ENCODE assay signal across 8 mouse cellular contexts in genomic region chr11:51689343-51689742, GRCm38 (mm10). TPM values are rescaled to one million over a fixed set of nuclear protein-coding genes. Genes with fewer than 3 reads are reported as not detected.
A peak's percentile ranks its signal among the peaks of the same experiment; 100 is the strongest.
DNase-seq lines count a peak whose midpoint lies in the region; ATAC-seq and TF ChIP-seq lines count a peak whose summit lies in the region.

No protein-coding gene starts in this region.

- H3K9me3 ChIP-seq in lung, embryonic 16.5 days (ENCODE audit: control insufficient read depth, low read length): no peaks in the 10 kb centered on the region
- H3K9me3 ChIP-seq in forebrain, embryonic 10.5 days: no peaks in the 10 kb centered on the region
- no peaks in the 10 kb centered on the region for H3K9me3 ChIP-seq in limb, embryonic 14.5 days (ENCODE audit: control insufficient read depth, low read length)

- no peak for TF ChIP-seq CTCF in small intestine, adult 2 months (IDR thresholded peaks at IDR 0.05; ENCODE audit: extremely low read depth, insufficient read length, insufficient replicate concordance, low read depth, low read length)

- H3K36me3 ChIP-seq in lung, embryonic 16.5 days (ENCODE audit: control insufficient read depth, insufficient read depth, low read length): no peaks in the 10 kb centered on the region
- peaks cover 28% of the 10 kb centered on the region for H3K36me3 ChIP-seq in forebrain, embryonic 10.5 days (replicated peaks)
- H3K36me3 ChIP-seq in limb, embryonic 14.5 days (ENCODE audit: control insufficient read depth, insufficient read depth, low read length): peaks cover 12% of the 10 kb centered on the region; the same call in 1 of the 2 replicates
- peaks cover 19% of the 10 kb centered on the region for H3K36me3 ChIP-seq in small intestine, adult 2 months (ENCODE audit: control insufficient read depth, insufficient read depth, low read length)

- H3K9ac ChIP-seq in lung, embryonic 16.5 days (ENCODE audit: low read length): peak overlapping the region; percentile 91
- H3K9ac ChIP-seq in limb, embryonic 14.5 days (ENCODE audit: low read depth, low read length, severe bottlenecking): peak overlapping the region; percentile 85

- peak overlapping the region; percentile 100 for H3K27ac ChIP-seq in lung, embryonic 16.5 days (ENCODE audit: low read length)
- H3K27ac ChIP-seq in forebrain, embryonic 10.5 days: peak overlapping the region; percentile 99
- H3K27ac ChIP-seq in limb, embryonic 14.5 days (replicated peaks; ENCODE audit: low read depth, low read length): peak overlapping the region; percentile 99
- H3K27ac ChIP-seq in small intestine, adult 2 months (ENCODE audit: insufficient read depth, low read depth, low read length): peak overlapping the region; percentile 97

- H3K4me1 ChIP-seq in lung, embryonic 16.5 days (replicated peaks; ENCODE audit: control insufficient read depth, insufficient read depth, low read length): peaks cover 9% of the 10 kb centered on the region
- peaks cover 19% of the 10 kb centered on the region for H3K4me1 ChIP-seq in forebrain, embryonic 10.5 days
- peaks cover 9% of the 10 kb centered on the region for H3K4me1 ChIP-seq in limb, embryonic 14.5 days (ENCODE audit: control insufficient read depth, insufficient read depth, low read length)
- H3K4me1 ChIP-seq in small intestine, adult 2 months (ENCODE audit: control insufficient read depth, insufficient read depth, insufficient read length, low read length): peaks cover 2% of the 10 kb centered on the region; the same call in 1 of the 2 replicates

- DNase-seq in lung, postnatal 10 days: no peak
- DNase-seq in forebrain, embryonic 10.5 days (ENCODE audit: extremely low spot score, low spot score): no peak
- no peak for DNase-seq in limb, embryonic 14.5 days (ENCODE audit: low spot score)
- DNase-seq in right cerebral cortex, postnatal 25 days: no peak
- no peak for DNase-seq in right cerebral cortex, postnatal 4 days
- no peak for DNase-seq in kidney, postnatal 14 days

- no peak for TF ChIP-seq POLR2A in limb, embryonic 14.5 days (IDR thresholded peaks at IDR 0.05; ENCODE audit: borderline replicate concordance, extremely low read depth, insufficient read depth, insufficient read length)
- TF ChIP-seq POLR2A in small intestine, adult 2 months (IDR thresholded peaks at IDR 0.05; ENCODE audit: low read depth, low read length): no peak

- no peak for ATAC-seq in lung, embryonic 16.5 days (ENCODE audit: low read depth)
- ATAC-seq in limb, embryonic 14.5 days (ENCODE audit: low FRiP score, low read depth): no peak

- peak overlapping the region; percentile 84 for H3K4me2 ChIP-seq in lung, embryonic 16.5 days (ENCODE audit: low read depth, low read length)
- H3K4me2 ChIP-seq in limb, embryonic 14.5 days (replicated peaks; ENCODE audit: low read depth, low read length, severe bottlenecking): peak overlapping the region; percentile 81

- peak overlapping the region; percentile 81 for H3K4me3 ChIP-seq in lung, embryonic 16.5 days (ENCODE audit: low read length)
- peak overlapping the region; percentile 63 for H3K4me3 ChIP-seq in forebrain, embryonic 10.5 days
- H3K4me3 ChIP-seq in limb, embryonic 14.5 days (replicated peaks; ENCODE audit: low read length): peak overlapping the region; percentile 76
- no peak overlapping the region for H3K4me3 ChIP-seq in small intestine, adult 2 months (ENCODE audit: low read depth, low read length)

- no peaks in the 10 kb centered on the region for H3K27me3 ChIP-seq in lung, embryonic 16.5 days (ENCODE audit: control insufficient read depth, insufficient read depth, low read depth, low read length)
- no peaks in the 10 kb centered on the region for H3K27me3 ChIP-seq in forebrain, embryonic 10.5 days (ENCODE audit: poor library complexity, severe bottlenecking)
- no peaks in the 10 kb centered on the region for H3K27me3 ChIP-seq in limb, embryonic 14.5 days (ENCODE audit: control insufficient read depth, insufficient read depth, low read length)
- no peaks in the 10 kb centered on the region for H3K27me3 ChIP-seq in small intestine, adult 2 months (ENCODE audit: control insufficient read depth, insufficient read depth, low read length)

- 23% methylated on average over 6 of the region's 6 CpGs for WGBS in lung, embryonic 16.5 days
- WGBS in forebrain, embryonic 10.5 days: 22% methylated on average over 6 of the region's 6 CpGs
- WGBS in limb, embryonic 14.5 days: 24% methylated on average over 6 of the region's 6 CpGs
- 16% methylated on average over 6 of the region's 6 CpGs for WGBS in small intestine, adult 2 months

RNA-seq across cellular contexts. Expression of gene 0610009B22Rik, which starts 0.7 kb away (rescaled TPM):
- 103 and 104 TPM in 2 replicates for polyA plus RNA-seq in lung, embryonic 16.5 days (2015; fragmentation: Nextera tagmentation; extraction: Ambion mirVana)
- polyA plus RNA-seq in forebrain, embryonic 10.5 days (2016; fragmentation: Nextera tagmentation; extraction: Ambion mirVana): 78.4 and 78.7 TPM in 2 replicates
- 39.4 and 46.7 TPM in 2 replicates for polyA plus RNA-seq in limb, embryonic 14.5 days (2012; rRNA removed)
- 74.6 and 81.9 TPM in 2 replicates for polyA plus RNA-seq in limb, embryonic 14.5 days (2014; fragmentation: Nextera tagmentation; extraction: Ambion mirVana)
- polyA plus RNA-seq in small intestine, adult 2 months (2012; rRNA removed): 1.4 and 3.0 TPM in 2 replicates

RNA-seq across cellular contexts. Expression of gene D930048N14Rik, which starts 38.6 kb away (rescaled TPM):
- 4.0 and 4.5 TPM in 2 replicates for polyA plus RNA-seq in lung, embryonic 16.5 days (2015; fragmentation: Nextera tagmentation; extraction: Ambion mirVana)
- 1.6 and 2.0 TPM in 2 replicates for polyA plus RNA-seq in forebrain, embryonic 10.5 days (2016; fragmentation: Nextera tagmentation; extraction: Ambion mirVana)
- 13.0 and 15.0 TPM in 2 replicates for polyA plus RNA-seq in limb, embryonic 14.5 days (2012; rRNA removed)
- polyA plus RNA-seq in limb, embryonic 14.5 days (2014; fragmentation: Nextera tagmentation; extraction: Ambion mirVana): 4.2 and 4.5 TPM in 2 replicates
- polyA plus RNA-seq in small intestine, adult 2 months (2012; rRNA removed): 2.4 and 3.1 TPM in 2 replicates

RNA-seq across cellular contexts. Expression of gene N4bp3, which starts 38.7 kb away (rescaled TPM):
- polyA plus RNA-seq in lung, embryonic 16.5 days (2015; fragmentation: Nextera tagmentation; extraction: Ambion mirVana): 43.4 and 43.5 TPM in 2 replicates
- polyA plus RNA-seq in forebrain, embryonic 10.5 days (2016; fragmentation: Nextera tagmentation; extraction: Ambion mirVana): 19.4 and 21.1 TPM in 2 replicates
- 22.9 and 27.2 TPM in 2 replicates for polyA plus RNA-seq in limb, embryonic 14.5 days (2012; rRNA removed)
- polyA plus RNA-seq in limb, embryonic 14.5 days (2014; fragmentation: Nextera tagmentation; extraction: Ambion mirVana): 28.4 and 33.1 TPM in 2 replicates
- polyA plus RNA-seq in small intestine, adult 2 months (2012; rRNA removed): 2.5 and 5.0 TPM in 2 replicates

RNA-seq across cellular contexts. Expression of gene Rmnd5b, which starts 53.6 kb away (rescaled TPM):
- polyA plus RNA-seq in lung, embryonic 16.5 days (2015; fragmentation: Nextera tagmentation; extraction: Ambion mirVana): 41.1 and 41.8 TPM in 2 replicates
- 37.2 and 39.1 TPM in 2 replicates for polyA plus RNA-seq in forebrain, embryonic 10.5 days (2016; fragmentation: Nextera tagmentation; extraction: Ambion mirVana)
- polyA plus RNA-seq in limb, embryonic 14.5 days (2012; rRNA removed): 49.3 and 57.9 TPM in 2 replicates
- 57.4 and 59.7 TPM in 2 replicates for polyA plus RNA-seq in limb, embryonic 14.5 days (2014; fragmentation: Nextera tagmentation; extraction: Ambion mirVana)
- 36.0 and 45.9 TPM in 2 replicates for polyA plus RNA-seq in small intestine, adult 2 months (2012; rRNA removed)

Comparison
In these comparisons a context has a peak if more than half of its experiments do, and no peak if none do; other contexts are left out.
1. RNA of gene 0610009B22Rik, which starts 0.7 kb away (polyA plus RNA-seq): 103 to 104 TPM in lung, embryonic 16.5 days, 39.4 to 81.9 TPM in limb, embryonic 14.5 days and 78.4 to 78.7 TPM in forebrain, embryonic 10.5 days; 1.4 to 3.0 TPM in small intestine, adult 2 months; every median in the first group is over 10 times any median in the second.
2. Peak in every context shown above with its lines, with median percentiles within 50 percentile points of each other: H3K27ac ChIP-seq.